Mouse (Mus musculus): ENCODE data around the gene Rin3. TPM values are rescaled to one million over a fixed set of nuclear protein-coding genes. Genes with fewer than 3 reads are reported as not detected.

Gene Rin3
- polyA plus RNA-seq, 1 experiment from 2014 or later, result 7.0 TPM

DNA sequence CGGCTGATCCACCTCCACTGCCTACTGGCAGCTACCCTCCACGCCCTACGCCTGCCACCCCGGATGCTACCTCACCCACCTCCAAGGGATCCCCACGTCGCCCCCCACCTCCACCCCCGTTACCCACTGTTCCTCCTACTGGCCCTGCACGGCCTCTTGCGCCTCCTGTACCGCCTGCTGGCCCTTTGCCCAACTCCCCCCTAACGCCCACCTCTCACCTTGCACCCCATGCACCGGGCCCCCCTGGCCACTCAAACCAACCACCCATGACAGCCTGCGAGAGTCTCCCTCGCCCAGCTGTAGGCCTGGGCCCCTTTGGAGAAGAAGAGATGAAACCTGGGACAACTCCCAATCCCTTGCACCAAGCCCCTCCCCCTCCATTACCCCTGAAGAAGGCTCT, 85.7 kb downstream of the Rin3 start:
- no peak for DNase-seq (ENCODE audit: low spot score)

DNA sequence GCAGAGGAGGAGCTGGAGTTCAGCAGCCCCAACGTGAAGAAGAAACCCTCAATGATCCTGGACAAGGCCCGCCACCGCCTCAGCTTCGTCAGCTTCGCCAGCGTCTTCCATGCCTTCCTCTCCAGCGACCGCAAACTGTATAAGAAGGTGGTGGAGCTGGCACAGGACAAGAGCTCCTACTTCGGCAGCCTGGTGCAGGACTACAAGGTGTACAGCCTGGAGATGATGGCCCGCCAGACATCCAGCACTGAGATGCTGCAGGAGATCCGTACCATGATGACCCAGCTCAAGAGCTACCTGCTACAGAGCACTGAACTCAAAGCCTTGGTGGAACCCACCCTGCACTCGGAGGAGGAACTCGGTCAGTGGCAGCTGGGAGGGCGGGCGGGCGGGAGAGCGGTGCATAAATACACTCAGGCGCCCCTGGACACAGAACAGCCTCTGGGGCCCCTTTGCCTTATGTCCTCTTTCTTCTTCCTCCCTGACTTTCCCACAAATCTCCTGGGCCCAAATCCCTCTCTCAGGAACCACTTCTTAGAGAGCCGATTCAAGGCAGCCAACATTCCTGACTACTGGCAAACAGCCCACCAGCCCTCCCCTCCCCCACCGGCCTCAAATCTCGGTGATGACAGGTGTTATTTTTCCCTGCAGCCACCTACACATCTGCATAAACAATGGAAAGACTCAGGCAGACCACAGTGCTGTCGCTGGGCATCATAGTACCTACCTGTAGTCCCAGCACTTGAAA, 86.8 kb downstream of the Rin3 start:
- no peak for DNase-seq (ENCODE audit: low spot score)

DNA sequence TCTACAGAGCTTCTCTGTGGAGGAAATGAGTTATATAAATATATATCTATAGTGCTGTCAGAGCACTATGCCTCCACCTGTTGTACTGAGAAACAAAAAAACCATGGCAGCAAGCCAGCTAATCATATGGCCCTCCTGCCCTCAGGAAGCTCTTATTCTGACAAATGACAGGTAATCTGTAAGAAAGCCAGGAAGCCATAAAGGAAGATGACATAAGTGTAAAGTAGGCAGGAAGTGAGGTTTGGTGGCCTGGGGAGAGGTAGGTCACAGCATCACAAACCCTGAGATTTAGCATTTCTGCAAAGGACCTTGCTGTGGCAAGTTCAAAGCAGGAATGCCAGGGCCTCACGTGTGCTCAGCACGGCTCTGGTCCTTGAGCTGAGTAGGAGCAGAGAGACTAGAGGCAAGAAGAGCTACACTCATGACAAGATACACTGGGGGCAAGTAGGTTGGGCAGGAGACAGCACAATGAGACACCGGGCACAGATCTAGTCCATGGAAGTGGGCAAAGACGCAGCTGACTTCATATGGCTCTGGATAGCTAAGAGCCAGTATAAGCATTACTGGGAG, 88.2 kb downstream of the Rin3 start:
- peak; percentile 37 for DNase-seq (ENCODE audit: low spot score)

DNA sequence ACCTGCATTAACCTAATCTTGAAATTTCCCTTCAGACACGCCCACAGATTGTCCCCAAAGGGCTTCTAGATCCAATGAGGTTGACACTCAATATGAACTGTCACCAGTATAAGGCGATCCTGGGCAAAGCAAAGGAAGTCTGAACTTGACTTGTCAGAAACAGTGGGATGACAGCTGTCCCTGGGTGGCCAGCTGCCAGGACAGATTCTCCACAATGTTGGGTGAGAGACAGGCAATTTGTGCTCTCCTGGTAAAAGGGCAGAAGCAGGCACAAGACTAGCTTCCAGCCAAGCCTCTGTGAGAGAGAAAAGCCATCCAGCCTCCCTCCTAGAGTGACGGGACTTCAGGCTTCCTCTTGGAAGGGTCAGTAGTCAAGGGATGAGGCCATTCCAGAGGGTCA, 89.5 kb downstream of the Rin3 start:
- DNase-seq (ENCODE audit: low spot score), result no peak

DNA sequence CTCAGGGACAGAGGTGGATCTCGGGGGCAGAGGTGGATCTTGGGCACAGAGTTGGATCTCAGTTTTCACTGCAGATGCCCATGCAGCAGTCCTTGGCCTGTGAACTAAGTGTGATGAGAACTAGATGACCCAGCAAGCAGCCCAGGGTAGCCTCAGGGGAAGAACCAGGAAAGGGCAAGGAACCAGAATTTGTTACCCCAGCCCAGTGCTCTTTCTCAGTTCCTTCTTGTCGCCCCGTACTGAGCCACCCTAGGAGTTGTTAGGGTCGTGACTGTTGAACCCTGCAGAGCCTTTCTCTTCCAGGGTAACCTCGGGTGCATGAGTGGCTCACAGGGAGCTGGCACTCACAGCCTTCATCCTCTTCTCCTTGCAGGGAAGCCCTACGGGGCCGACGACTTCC, 99.3 kb downstream of the Rin3 start:
- no peak for DNase-seq (ENCODE audit: low spot score)

DNA sequence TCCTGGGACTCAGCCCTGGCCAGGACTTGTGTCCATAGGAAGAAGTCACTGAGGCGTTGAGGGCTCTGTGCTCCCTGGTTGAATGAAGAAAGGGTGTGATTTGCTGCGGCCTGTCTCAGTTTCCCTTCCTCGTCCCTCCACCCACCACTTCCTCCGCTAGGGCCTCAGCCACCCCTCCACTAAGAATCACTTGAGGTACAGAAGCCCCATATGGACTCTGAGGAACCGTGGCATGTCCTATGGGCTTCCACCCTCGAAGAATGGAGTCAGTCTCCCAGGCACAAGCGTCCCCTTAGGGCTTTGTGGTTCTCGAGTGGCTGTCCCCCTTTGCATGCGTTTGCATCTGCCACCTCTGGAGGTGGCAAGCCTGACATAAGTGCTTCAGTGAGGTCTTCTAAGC, 100.4 kb downstream of the Rin3 start:
- DNase-seq (ENCODE audit: low spot score), result no peak

DNA sequence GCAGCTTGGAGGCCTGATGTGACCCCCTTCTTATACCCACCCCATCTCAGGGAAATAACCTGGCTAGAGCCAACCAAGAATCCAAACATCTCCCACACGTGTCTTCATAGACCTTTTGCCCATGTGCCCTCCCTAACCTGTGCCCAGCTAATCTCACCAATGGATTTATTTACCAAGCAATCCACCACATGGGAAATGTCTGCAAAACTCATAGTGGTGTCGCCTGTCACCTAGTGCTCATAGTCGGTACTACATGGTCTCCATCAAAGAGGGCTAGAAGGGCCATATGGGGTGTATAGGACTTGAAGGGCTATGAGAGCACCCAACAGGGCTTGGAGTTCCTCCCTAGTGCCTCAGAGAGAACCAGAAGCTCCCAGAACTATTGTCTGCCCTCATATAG, 102.0 kb downstream of the Rin3 start:
- peak; percentile 38 for DNase-seq (ENCODE audit: low spot score)

DNA sequence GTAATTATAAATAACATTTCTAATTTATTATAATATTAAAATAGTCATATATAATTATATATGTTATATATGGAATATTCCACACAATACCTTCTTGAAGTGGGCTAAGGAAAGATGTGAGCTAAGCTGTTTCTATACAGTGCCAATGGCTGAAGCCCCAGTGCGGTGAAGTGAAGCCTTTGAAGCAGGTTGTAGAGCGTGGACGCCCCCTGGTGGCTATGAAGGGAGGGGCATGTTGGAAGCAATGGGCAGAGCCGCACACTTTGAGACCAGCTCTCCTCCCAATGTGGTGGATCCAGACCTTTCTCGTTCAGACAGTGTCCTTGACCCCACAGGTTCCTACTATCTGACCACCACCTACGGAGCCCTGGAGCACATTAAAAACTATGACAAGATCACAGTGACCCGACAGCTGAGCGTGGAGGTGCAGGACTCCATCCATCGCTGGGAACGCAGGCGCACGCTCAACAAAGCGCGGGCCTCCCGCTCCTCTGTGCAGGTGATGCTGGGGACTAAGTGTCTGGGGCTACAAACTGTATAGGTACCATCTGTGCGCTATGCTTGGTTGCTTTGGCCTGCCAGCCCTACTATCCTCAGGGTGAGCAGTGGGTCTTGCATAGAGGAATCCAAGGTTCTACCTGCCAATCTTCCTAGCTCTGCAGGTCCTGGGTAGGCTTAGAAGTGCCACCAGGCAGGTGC, 104.5 kb downstream of the Rin3 start:
- peak; percentile 79 for DNase-seq (ENCODE audit: low spot score)

DNA sequence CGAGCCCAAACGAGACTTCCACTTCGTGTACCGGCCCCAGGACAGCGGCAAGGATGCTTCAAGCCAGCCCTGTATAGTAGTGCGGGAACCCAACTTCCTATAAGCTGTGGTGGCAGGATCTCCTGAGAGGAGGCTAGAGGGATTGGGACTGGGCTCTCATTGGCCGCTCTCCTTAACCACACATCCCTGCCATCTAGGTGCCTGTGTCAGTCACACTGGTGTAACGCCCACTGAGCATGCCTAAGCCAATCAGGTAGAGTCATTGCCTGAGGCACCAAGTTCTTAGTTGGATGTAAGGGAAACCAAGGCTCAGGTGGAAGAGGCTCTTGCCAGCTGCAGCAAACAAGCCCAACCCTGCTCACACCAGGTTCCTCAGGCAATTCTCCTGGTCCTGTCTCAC, 107.2 kb downstream of the Rin3 start:
- no peak for DNase-seq (ENCODE audit: low spot score)

DNA sequence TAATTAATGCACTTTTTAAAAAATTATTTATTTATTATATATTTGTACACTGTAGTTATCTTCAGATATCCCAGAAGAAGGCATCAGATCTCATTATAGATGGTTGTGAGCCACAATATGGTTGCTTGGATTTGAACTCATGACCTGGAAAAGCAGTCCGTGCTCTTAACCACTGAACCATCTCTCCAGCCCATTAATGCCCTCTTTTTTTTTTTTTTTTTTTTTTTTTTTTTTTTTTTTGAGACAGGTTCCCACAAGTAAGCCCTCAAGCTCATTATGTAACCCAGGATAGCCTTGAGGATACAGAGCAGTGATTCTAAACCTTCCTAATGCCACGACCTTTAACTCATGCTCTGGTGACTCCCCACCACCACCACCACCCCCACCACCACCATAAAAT, 108.3 kb downstream of the Rin3 start:
- DNase-seq (ENCODE audit: low spot score), result no peak

DNA sequence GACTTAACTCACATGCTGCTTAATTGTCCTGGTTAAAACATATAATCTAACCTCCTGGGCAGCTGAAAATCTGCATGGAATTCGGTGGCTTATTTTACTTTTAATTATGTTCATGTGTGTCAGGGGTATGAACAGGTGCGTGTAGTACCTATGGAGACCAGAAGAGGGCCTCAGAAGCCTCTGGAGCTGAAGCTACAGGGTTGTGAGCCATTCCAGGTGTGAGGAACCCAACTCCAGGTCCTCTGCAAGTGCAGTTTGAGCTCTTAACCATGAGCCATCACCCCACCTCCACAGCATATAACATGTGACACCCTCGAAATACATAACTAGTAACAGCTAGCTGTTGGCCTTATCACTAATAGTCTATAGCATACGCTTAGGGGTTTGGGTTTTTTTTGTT, 109.1 kb downstream of the Rin3 start:
- peak; percentile 54 for DNase-seq (ENCODE audit: low spot score)

DNA sequence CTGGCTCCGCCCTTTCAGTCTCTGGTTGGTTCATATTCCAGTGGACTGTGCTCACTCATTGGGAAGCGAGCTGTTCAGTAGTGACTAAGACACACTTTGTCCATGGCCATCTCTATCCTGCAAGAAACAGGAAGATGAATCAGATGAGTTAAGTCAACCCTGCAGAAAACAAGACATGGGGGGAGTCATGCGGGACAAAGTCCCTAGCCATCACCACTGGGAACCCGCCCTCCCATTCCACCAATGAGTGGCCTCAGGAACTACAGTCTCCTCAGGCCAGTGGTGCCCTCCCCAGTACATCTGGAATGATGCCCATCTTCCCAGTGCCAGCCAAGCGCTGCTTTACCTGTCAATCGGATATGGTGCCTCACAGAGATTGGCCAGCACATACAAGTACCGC, 111.6 kb downstream of the Rin3 start:
- no peak for DNase-seq (ENCODE audit: low spot score)

DNA sequence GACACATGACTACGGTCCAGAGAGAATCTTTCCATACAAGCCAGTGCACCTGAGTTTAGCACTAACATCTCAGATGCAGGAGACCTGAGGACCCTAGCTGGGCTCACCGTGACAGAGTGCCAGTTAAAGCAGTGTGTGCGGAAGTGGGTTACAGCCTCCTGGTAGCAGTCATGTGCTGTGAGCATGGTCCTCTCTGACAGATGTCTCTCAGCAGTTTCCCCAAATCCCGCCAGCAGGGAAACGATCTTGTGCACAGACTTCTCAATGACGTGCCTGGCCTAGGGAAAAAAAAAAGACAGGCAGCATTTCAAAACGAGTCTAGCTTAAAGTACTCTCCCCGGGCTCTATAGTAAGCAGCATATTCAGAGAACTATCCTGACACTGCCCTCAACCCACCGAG, 112.7 kb downstream of the Rin3 start:
- DNase-seq (ENCODE audit: low spot score), result no peak

DNA sequence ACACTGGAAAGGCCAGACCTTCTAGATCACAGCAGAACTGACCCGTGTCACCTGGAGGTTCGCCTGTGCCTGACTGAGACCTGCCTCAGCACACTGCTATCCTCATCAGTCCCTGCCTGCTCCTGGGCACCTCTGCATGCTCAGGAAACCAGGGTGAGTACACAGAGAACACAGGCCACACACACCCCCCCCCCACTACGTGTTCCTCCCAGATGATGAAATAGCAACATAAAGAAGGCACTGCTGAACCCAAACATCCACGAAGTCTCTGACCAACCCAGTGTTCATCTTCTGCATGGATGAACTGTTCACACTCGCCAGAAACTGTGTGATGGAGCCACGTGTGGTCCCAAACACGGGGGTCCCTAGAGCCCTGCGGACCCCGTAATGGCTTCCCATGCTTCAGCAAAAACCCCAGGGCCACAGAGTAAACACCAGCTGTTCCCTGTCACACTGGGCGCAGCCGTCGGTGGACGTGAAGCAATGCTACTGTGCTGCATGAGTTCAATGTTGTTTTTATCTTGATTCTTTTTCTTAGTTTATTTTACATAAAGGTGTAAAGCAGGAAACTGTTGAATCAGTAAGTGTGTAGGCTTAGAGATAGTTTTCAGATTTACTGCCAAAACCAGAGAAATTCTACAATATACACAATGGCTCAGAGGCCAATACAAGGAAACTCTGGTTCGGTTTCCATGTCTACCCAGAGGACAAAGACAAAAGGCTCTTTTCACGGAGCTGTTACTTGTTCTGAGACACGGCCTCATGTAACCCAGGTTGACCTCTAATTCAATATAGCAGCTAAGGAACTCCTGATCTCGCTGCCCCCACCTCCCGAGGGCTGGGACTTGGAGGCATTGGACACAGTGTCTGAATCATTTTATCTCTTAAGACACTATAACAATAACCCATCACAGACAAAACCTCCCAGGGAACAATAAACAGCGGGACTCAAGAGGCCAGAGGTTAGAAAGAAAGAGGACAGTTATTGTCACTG, 113.4 kb downstream of the Rin3 start:
- no peak for DNase-seq (ENCODE audit: low spot score)

DNA sequence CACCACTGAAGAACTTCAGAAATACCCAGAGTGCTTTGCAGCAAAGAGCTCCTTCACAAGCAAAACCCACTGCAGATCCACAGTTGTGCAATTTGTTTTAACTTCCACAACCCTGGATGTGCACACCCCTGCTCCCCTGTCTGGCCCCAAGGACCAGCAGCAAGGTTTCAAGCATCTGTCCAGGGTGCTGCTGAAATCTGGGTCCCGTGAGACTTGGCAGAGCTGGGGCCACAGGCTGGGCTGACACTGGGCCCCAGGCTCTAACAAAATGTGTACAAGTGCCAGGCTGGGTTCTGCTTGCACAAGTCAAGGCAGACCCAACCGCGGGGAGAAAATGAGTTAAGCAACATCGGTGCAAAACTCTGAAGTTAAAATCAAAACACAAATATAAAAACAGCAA, 115.7 kb downstream of the Rin3 start:
- DNase-seq (ENCODE audit: low spot score), result no peak

DNA sequence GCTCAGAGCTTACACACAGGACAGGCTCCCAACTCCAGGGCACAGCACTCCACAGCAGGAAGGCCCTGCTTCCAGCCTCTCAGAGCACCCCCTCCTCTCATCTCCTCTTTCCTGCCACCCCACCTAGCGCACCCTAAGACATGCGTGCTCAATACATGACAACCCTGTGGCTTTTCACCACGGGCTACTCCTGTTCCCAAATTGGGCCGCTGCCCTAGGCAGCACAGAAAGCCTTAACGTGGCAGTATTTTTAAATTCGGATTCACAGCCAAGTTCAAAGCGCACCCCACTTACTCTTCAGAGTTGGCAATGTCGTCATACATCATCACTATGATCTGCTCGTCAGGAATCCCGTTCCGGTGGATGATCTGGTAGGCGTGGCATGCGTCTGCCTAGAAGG, 130.3 kb downstream of the Rin3 start:
- no peak for DNase-seq (ENCODE audit: low spot score)

DNA sequence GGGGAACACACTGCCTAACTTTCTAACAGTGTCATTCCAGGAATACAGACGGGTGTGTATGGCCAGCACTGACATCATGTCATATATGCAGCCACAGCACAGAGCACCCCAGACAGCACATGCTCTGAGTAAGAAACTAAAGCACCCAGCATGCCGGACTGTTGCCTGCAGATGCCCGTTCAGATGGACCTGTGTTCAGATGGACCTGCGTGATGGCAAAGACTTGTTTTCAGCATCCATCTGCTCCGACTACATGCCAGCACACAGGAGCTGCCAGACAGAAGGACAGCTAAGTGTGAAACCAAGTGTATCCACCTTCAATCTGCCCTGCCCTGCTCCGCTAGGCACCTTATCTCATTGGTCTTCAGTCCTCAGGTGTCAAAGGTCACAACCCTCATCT, 131.8 kb downstream of the Rin3 start:
- no peak for DNase-seq (ENCODE audit: low spot score)

DNA sequence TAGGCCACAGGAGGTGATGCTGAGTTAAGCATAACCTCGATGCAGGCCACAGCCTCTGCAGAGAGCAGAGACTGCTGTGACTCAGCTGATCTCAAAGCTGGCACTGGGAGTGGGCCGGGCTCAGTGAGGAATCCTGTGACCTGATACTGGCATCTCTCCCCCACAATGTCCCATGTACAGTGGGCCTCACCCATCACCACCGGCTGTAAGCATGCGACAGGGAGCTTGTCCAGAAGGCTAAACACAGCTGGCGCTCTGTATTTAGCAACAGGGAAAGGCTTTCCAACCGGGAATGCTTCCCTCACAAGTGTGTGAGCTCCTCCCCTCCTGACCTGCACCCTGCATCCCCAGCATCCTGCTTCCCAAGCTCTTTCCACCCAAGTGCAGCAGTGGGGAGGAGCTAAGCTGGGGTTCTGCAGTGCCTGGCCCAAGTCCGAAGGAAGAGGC, 133.6 kb downstream of the Rin3 start:
- DNase-seq (ENCODE audit: low spot score), result no peak

DNA sequence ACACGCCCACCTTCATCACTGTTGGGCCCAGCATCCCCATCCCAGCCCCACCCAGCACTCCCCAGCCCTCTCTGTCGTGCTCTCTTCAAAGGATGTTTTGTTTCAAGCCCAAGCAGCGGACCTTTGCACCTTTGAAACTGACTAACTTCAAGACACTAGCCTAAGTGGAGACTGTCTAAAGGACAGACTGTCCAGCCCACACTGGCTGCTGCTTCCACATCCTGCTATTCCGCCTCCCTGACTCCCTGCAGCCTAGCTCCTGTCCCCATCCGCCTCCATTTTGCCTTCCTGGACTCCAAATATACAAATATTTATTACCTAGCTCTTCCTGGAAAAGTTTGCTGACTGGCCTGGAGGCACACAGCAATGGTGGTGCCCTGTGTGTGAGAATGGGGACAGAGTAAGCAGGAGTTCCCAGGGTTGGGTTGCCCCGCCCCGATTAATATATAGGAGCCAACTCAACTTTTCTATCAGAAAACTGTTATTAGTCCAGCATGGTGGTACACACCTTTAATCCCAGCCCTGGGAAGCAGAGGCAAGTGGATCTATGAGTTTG, 134.2 kb downstream of the Rin3 start:
- DNase-seq (ENCODE audit: low spot score), result no peak

DNA sequence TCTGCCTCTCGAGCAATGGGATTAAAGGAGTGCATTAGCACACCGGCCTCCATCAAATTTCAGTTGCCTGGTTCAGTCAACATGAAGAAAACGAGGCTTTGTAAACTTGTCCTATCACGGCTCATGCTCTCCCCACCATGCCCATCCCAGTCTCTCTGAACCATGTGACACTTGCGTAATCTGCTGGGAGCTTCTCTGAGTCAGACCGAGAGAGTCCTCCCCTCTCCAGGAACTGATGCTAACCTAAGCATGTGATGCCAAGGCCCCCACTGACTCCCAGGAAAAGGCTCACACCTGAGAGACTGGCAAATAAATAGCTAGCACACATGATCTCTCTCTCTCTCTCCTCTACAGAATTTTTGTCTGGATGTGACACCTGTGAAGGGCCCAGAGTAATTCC, 134.9 kb downstream of the Rin3 start:
- no peak for DNase-seq (ENCODE audit: low spot score)

DNA sequence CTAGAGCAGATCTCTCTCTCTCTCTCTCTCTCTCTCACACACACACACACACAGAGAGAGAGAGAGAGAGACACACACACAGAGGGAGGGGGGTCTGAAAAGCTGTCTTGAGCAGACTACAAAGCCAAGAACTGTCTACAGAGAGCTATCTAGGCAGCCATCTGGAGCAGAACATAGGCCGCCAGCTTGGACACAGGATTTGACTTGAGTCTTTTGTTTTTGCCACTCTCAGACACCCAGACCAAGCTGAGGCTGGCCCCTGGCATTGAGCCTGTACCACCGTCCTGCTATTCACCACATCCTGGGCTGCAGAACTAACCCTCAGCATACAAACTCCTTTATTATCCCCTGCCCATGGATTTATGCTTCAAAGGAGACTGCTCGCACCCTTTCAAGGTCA, 136.7 kb downstream of the Rin3 start:
- no peak for DNase-seq (ENCODE audit: low spot score)

Data from thymus, postnatal 0 days (tissue).